Mouse (Mus musculus): ENCODE results near the gene Gpr26. TPM values are rescaled to one million over a fixed set of nuclear protein-coding genes. Genes with fewer than 3 reads are reported as not detected.

The Gpr26 gene
- polyA plus RNA-seq, 1 experiment from 2014 or later = not detected

GRCm38 (mm10) chr7:131992226-131992625 is 26.0 kb downstream of the Gpr26 start:
- H3K36me3 ChIP-seq (ENCODE audit: control insufficient read depth, insufficient read depth) = no peaks in the 10 kb centered on the region
- ATAC-seq = no peak
- H3K4me1 ChIP-seq (replicated peaks; ENCODE audit: control insufficient read depth, insufficient read depth, low read length) = no peaks in the 10 kb centered on the region
- no peaks in the 10 kb centered on the region for H3K27me3 ChIP-seq (replicated peaks; ENCODE audit: control insufficient read depth, insufficient read depth, low read length)
- no peak overlapping the region for H3K4me2 ChIP-seq (replicated peaks; ENCODE audit: low read depth)
- no peak for TF ChIP-seq CTCF (IDR thresholded peaks at IDR 0.05; ENCODE audit: low read depth)
- 44% methylated on average over 1 of the region's 1 CpGs for WGBS
- H3K4me3 ChIP-seq (ENCODE audit: low read depth, low read length) = no peak overlapping the region
- H3K27ac ChIP-seq (ENCODE audit: low read depth, low read length) = no peak overlapping the region
- no peaks in the 10 kb centered on the region for H3K9me3 ChIP-seq (ENCODE audit: control insufficient read depth)
- H3K9ac ChIP-seq (ENCODE audit: low read depth, low read length) = no peak overlapping the region

GRCm38 (mm10) chr7:131992873-131993272 is 26.6 kb downstream of the Gpr26 start:
- no peaks in the 10 kb centered on the region for H3K9me3 ChIP-seq (ENCODE audit: control insufficient read depth)
- H3K4me2 ChIP-seq (replicated peaks; ENCODE audit: low read depth) = no peak overlapping the region
- no peaks in the 10 kb centered on the region for H3K36me3 ChIP-seq (ENCODE audit: control insufficient read depth, insufficient read depth)
- no peak for TF ChIP-seq CTCF (IDR thresholded peaks at IDR 0.05; ENCODE audit: low read depth)
- H3K4me3 ChIP-seq (ENCODE audit: low read depth, low read length) = no peak overlapping the region
- no peak overlapping the region for H3K27ac ChIP-seq (ENCODE audit: low read depth, low read length)
- no peak overlapping the region for H3K9ac ChIP-seq (ENCODE audit: low read depth, low read length)
- no peaks in the 10 kb centered on the region for H3K27me3 ChIP-seq (replicated peaks; ENCODE audit: control insufficient read depth, insufficient read depth, low read length)
- WGBS = 57% methylated on average over 3 of the region's 3 CpGs
- no peaks in the 10 kb centered on the region for H3K4me1 ChIP-seq (replicated peaks; ENCODE audit: control insufficient read depth, insufficient read depth, low read length)
- no peak for ATAC-seq

GRCm38 (mm10) chr7:132005996-132006696 is 39.9 kb downstream of the Gpr26 start:
- no peaks in the 10 kb centered on the region for H3K36me3 ChIP-seq (ENCODE audit: control insufficient read depth, insufficient read depth)
- no peaks in the 10 kb centered on the region for H3K4me1 ChIP-seq (replicated peaks; ENCODE audit: control insufficient read depth, insufficient read depth, low read length)
- no peak for TF ChIP-seq CTCF (IDR thresholded peaks at IDR 0.05; ENCODE audit: low read depth)
- WGBS = 70% methylated on average over 14 of the region's 14 CpGs
- no peak overlapping the region for H3K9ac ChIP-seq (ENCODE audit: low read depth, low read length)
- H3K27ac ChIP-seq (ENCODE audit: low read depth, low read length) = no peak overlapping the region
- H3K4me3 ChIP-seq (ENCODE audit: low read depth, low read length) = no peak overlapping the region
- no peaks in the 10 kb centered on the region for H3K9me3 ChIP-seq (ENCODE audit: control insufficient read depth)
- H3K4me2 ChIP-seq (replicated peaks; ENCODE audit: low read depth) = no peak overlapping the region
- no peak for ATAC-seq
- 0 out of 2 replicates have a peak, but pooled peaks cover 3% of the 10 kb centered on the region for H3K27me3 ChIP-seq (replicated peaks; ENCODE audit: control insufficient read depth, insufficient read depth, low read length)

- no peak overlapping the region for H3K4me2 ChIP-seq (replicated peaks; ENCODE audit: low read depth)
Observed at GRCm38 (mm10) chr7:132009002-132009401, 42.7 kb downstream of the Gpr26 start.

GRCm38 (mm10) chr7:132012969-132013679 is 46.9 kb downstream of the Gpr26 start:
- WGBS = 42% methylated on average over 1 of the region's 1 CpGs
- Histone ChIP-seq H3K4me3 (ENCODE audit: low read depth, low read length) (no peak overlapping the region), H3K4me1 (replicated peaks; ENCODE audit: control insufficient read depth, insufficient read depth, low read length) (no peaks in the 10 kb centered on the region), H3K27ac (ENCODE audit: low read depth, low read length) (no peak overlapping the region), H3K9me3 (ENCODE audit: control insufficient read depth) (no peaks in the 10 kb centered on the region), H3K9ac (ENCODE audit: low read depth, low read length) (no peak overlapping the region), H3K27me3 (replicated peaks; ENCODE audit: control insufficient read depth, insufficient read depth, low read length) (peaks cover 6% of the 10 kb centered on the region; the same call in 1 of the 2 replicates), H3K36me3 (ENCODE audit: control insufficient read depth, insufficient read depth) (no peaks in the 10 kb centered on the region), H3K4me2 (replicated peaks; ENCODE audit: low read depth) (no peak overlapping the region)
- no peak for ATAC-seq
- TF ChIP-seq CTCF (IDR thresholded peaks at IDR 0.05; ENCODE audit: low read depth) = no peak

More at GRCm38 (mm10) chr7:132009002-132009401, 42.7 kb downstream of the Gpr26 start:
- no peak for ATAC-seq
- Histone ChIP-seq H3K9me3 (ENCODE audit: control insufficient read depth) (no peaks in the 10 kb centered on the region), H3K27me3 (replicated peaks; ENCODE audit: control insufficient read depth, insufficient read depth, low read length) (0 out of 2 replicates have a peak, but pooled peaks cover 6% of the 10 kb centered on the region), H3K27ac (ENCODE audit: low read depth, low read length) (no peak overlapping the region), H3K4me3 (ENCODE audit: low read depth, low read length) (no peak overlapping the region), H3K4me1 (replicated peaks; ENCODE audit: control insufficient read depth, insufficient read depth, low read length) (no peaks in the 10 kb centered on the region), H3K36me3 (ENCODE audit: control insufficient read depth, insufficient read depth) (no peaks in the 10 kb centered on the region), H3K9ac (ENCODE audit: low read depth, low read length) (no peak overlapping the region)
- TF ChIP-seq CTCF (IDR thresholded peaks at IDR 0.05; ENCODE audit: low read depth) = no peak
- WGBS = 74% methylated on average over 7 of the region's 7 CpGs

- Histone ChIP-seq H3K9ac (ENCODE audit: low read depth, low read length) (no peak overlapping the region), H3K4me2 (replicated peaks; ENCODE audit: low read depth) (no peak overlapping the region), H3K9me3 (ENCODE audit: control insufficient read depth) (no peaks in the 10 kb centered on the region), H3K4me1 (replicated peaks; ENCODE audit: control insufficient read depth, insufficient read depth, low read length) (no peaks in the 10 kb centered on the region), H3K4me3 (ENCODE audit: low read depth, low read length) (no peak overlapping the region), H3K27ac (ENCODE audit: low read depth, low read length) (no peak overlapping the region), H3K36me3 (ENCODE audit: control insufficient read depth, insufficient read depth) (no peaks in the 10 kb centered on the region), H3K27me3 (replicated peaks; ENCODE audit: control insufficient read depth, insufficient read depth, low read length) (peaks cover 14% of the 10 kb centered on the region)
- TF ChIP-seq CTCF (IDR thresholded peaks at IDR 0.05; ENCODE audit: low read depth) = no peak
- no peak for ATAC-seq
- WGBS = 83% methylated on average over 5 of the region's 5 CpGs
Observed at GRCm38 (mm10) chr7:132013970-132014369, 47.7 kb downstream of the Gpr26 start.
